Mouse (Mus musculus): ENCODE data around the gene Ccdc9. TPM values are rescaled to one million over a fixed set of nuclear protein-coding genes. Genes with fewer than 3 reads are reported as not detected.

The Ccdc9 gene
- 142 and 204 TPM in 2 replicates for polyA plus RNA-seq (2012)

GRCm38 (mm10) chr7:16286026-16286961 lies at the start of gene Ccdc9:
Ccdc9 (minus strand) TSS chr7:16286795.
- TF ChIP-seq GATA1 (IDR thresholded peaks at IDR 0.05; ENCODE audit: low read length), result no peak

GRCm38 (mm10) chr7:16329146-16329545 lies 42.6 kb upstream of the Ccdc9 start:
- TF ChIP-seq GATA1 (IDR thresholded peaks at IDR 0.05; ENCODE audit: low read length), result no peak

- TF ChIP-seq GATA1 (IDR thresholded peaks at IDR 0.05; ENCODE audit: low read length), result no peak
Observed at GRCm38 (mm10) chr7:16326607-16326971, 40.0 kb upstream of the Ccdc9 start.

GRCm38 (mm10) chr7:16325920-16326606 lies 39.5 kb upstream of the Ccdc9 start:
- no peak for TF ChIP-seq GATA1 (IDR thresholded peaks at IDR 0.05; ENCODE audit: low read length)

GRCm38 (mm10) chr7:16324661-16325060 lies 38.1 kb upstream of the Ccdc9 start:
- no peak for TF ChIP-seq GATA1 (IDR thresholded peaks at IDR 0.05; ENCODE audit: low read length)

- no peak for TF ChIP-seq GATA1 (IDR thresholded peaks at IDR 0.05; ENCODE audit: low read length)
Observed at GRCm38 (mm10) chr7:16320479-16320878, 33.9 kb upstream of the Ccdc9 start.

GRCm38 (mm10) chr7:16319216-16319615 lies 32.6 kb upstream of the Ccdc9 start:
- TF ChIP-seq GATA1 (IDR thresholded peaks at IDR 0.05; ENCODE audit: low read length), result no peak

GRCm38 (mm10) chr7:16317094-16317493 lies 30.5 kb upstream of the Ccdc9 start:
- TF ChIP-seq GATA1 (IDR thresholded peaks at IDR 0.05; ENCODE audit: low read length), result no peak

- no peak for TF ChIP-seq GATA1 (IDR thresholded peaks at IDR 0.05; ENCODE audit: low read length)
Observed at GRCm38 (mm10) chr7:16315222-16315759, 28.7 kb upstream of the Ccdc9 start.

GRCm38 (mm10) chr7:16314221-16314775 lies 27.7 kb upstream of the Ccdc9 start:
- TF ChIP-seq GATA1 (IDR thresholded peaks at IDR 0.05; ENCODE audit: low read length), result no peak

GRCm38 (mm10) chr7:16313481-16314220 lies 27.1 kb upstream of the Ccdc9 start:
- no peak for TF ChIP-seq GATA1 (IDR thresholded peaks at IDR 0.05; ENCODE audit: low read length)

- no peak for TF ChIP-seq GATA1 (IDR thresholded peaks at IDR 0.05; ENCODE audit: low read length)
Observed at GRCm38 (mm10) chr7:16312672-16313311, 26.2 kb upstream of the Ccdc9 start.

- TF ChIP-seq GATA1 (IDR thresholded peaks at IDR 0.05; ENCODE audit: low read length), result no peak
Observed at GRCm38 (mm10) chr7:16312011-16312671, 25.5 kb upstream of the Ccdc9 start.

- TF ChIP-seq GATA1 (IDR thresholded peaks at IDR 0.05; ENCODE audit: low read length), result no peak
Observed at GRCm38 (mm10) chr7:16311453-16312004, 24.9 kb upstream of the Ccdc9 start.

Measured in G1E-ER4 (cell line).